Mouse (Mus musculus): ENCODE results near the gene Fam3c. TPM values are rescaled to one million over a fixed set of nuclear protein-coding genes. Genes with fewer than 3 reads are reported as not detected.

The Fam3c gene
- polyA plus RNA-seq, 1 experiment from 2014 or later: 59.9 TPM

DNA sequence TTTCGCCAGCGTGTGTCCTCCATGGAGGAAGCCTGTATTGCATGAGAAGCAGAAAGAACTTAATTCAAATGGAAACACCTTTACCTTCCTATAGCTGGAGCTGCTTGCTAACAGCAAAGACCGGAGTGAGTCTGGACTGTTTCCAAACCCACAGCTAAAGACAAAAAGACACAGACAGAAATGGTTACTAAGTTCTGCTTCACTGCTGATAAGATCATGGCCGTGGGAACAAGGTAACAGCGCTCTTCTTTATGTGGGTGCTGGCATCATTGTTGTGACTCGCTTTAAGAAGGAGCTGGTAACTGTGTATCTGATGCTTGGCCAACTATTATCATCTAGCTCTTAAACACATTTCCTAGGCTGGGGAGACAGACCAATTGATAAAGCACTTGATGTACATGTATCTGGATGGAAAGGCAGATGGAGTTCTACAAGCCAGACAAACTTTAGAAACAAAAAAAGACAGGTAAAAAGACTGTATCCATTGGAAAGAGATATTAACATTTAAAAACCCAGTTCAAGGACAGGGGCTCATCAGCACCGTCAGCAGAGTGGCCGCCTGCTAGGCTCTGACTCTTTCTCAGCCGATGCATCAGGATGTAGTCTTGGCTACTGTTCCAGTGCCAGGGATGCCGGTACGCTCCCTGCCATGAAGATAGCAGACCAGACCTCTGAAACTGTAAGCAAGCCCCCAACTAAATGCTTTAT lies 6.4 kb downstream of the Fam3c start:
- H3K9ac ChIP-seq (ENCODE audit: low read depth, low read length): no peak overlapping the region
- H3K4me3 ChIP-seq (ENCODE audit: low read depth, low read length): no peak overlapping the region
- 88% methylated on average over 11 of the region's 11 CpGs for WGBS
- H3K9me3 ChIP-seq (ENCODE audit: control insufficient read depth): no peaks in the 10 kb centered on the region
- TF ChIP-seq CTCF (IDR thresholded peaks at IDR 0.05; ENCODE audit: low read depth): no peak
- no peak overlapping the region for H3K4me2 ChIP-seq (replicated peaks; ENCODE audit: low read depth)
- H3K27me3 ChIP-seq (replicated peaks; ENCODE audit: control insufficient read depth, insufficient read depth, low read length): no peaks in the 10 kb centered on the region
- H3K27ac ChIP-seq (ENCODE audit: low read depth, low read length): no peak overlapping the region
- ATAC-seq: no peak
- peaks cover 3% of the 10 kb centered on the region; the same call in 1 of the 2 replicates for H3K4me1 ChIP-seq (replicated peaks; ENCODE audit: control insufficient read depth, insufficient read depth, low read length)
- no peaks in the 10 kb centered on the region for H3K36me3 ChIP-seq (ENCODE audit: control insufficient read depth, insufficient read depth)

GRCm38 (mm10) chr6:22348975-22349374 lies 7.1 kb downstream of the Fam3c start:
- Histone ChIP-seq H3K27me3 (replicated peaks; ENCODE audit: control insufficient read depth, insufficient read depth, low read length) (no peaks in the 10 kb centered on the region), H3K4me2 (replicated peaks; ENCODE audit: low read depth) (no peak overlapping the region), H3K9me3 (ENCODE audit: control insufficient read depth) (no peaks in the 10 kb centered on the region), H3K4me1 (replicated peaks; ENCODE audit: control insufficient read depth, insufficient read depth, low read length) (peaks cover 7% of the 10 kb centered on the region), H3K9ac (ENCODE audit: low read depth, low read length) (no peak overlapping the region), H3K27ac (ENCODE audit: low read depth, low read length) (no peak overlapping the region), H3K36me3 (ENCODE audit: control insufficient read depth, insufficient read depth) (no peaks in the 10 kb centered on the region), H3K4me3 (ENCODE audit: low read depth, low read length) (no peak overlapping the region)
- ATAC-seq: no peak
- TF ChIP-seq CTCF (IDR thresholded peaks at IDR 0.05; ENCODE audit: low read depth): no peak
- 94% methylated on average over 3 of the region's 3 CpGs for WGBS

- Histone ChIP-seq H3K4me1 (replicated peaks; ENCODE audit: control insufficient read depth, insufficient read depth, low read length) (peaks cover 10% of the 10 kb centered on the region), H3K27me3 (replicated peaks; ENCODE audit: control insufficient read depth, insufficient read depth, low read length) (no peaks in the 10 kb centered on the region), H3K4me2 (replicated peaks; ENCODE audit: low read depth) (no peak overlapping the region), H3K9me3 (ENCODE audit: control insufficient read depth) (no peaks in the 10 kb centered on the region), H3K27ac (ENCODE audit: low read depth, low read length) (no peak overlapping the region), H3K9ac (ENCODE audit: low read depth, low read length) (no peak overlapping the region), H3K36me3 (ENCODE audit: control insufficient read depth, insufficient read depth) (no peaks in the 10 kb centered on the region), H3K4me3 (ENCODE audit: low read depth, low read length) (no peak overlapping the region)
- 65% methylated on average over 4 of the region's 4 CpGs for WGBS
- no peak for ATAC-seq
- TF ChIP-seq CTCF (IDR thresholded peaks at IDR 0.05; ENCODE audit: low read depth): no peak
Observed at GRCm38 (mm10) chr6:22348130-22348529, 7.9 kb downstream of the Fam3c start.

- TF ChIP-seq CTCF (IDR thresholded peaks at IDR 0.05; ENCODE audit: low read depth): no peak
- no peak for ATAC-seq
- Histone ChIP-seq H3K4me1 (replicated peaks; ENCODE audit: control insufficient read depth, insufficient read depth, low read length) (peaks cover 10% of the 10 kb centered on the region), H3K27ac (ENCODE audit: low read depth, low read length) (no peak overlapping the region), H3K4me3 (ENCODE audit: low read depth, low read length) (no peak overlapping the region), H3K4me2 (replicated peaks; ENCODE audit: low read depth) (no peak overlapping the region), H3K36me3 (ENCODE audit: control insufficient read depth, insufficient read depth) (no peaks in the 10 kb centered on the region), H3K27me3 (replicated peaks; ENCODE audit: control insufficient read depth, insufficient read depth, low read length) (no peaks in the 10 kb centered on the region), H3K9me3 (ENCODE audit: control insufficient read depth) (no peaks in the 10 kb centered on the region), H3K9ac (ENCODE audit: low read depth, low read length) (no peak overlapping the region)
- WGBS: 72% methylated on average over 8 of the region's 8 CpGs
Observed at GRCm38 (mm10) chr6:22347132-22347902, 8.7 kb downstream of the Fam3c start.

DNA sequence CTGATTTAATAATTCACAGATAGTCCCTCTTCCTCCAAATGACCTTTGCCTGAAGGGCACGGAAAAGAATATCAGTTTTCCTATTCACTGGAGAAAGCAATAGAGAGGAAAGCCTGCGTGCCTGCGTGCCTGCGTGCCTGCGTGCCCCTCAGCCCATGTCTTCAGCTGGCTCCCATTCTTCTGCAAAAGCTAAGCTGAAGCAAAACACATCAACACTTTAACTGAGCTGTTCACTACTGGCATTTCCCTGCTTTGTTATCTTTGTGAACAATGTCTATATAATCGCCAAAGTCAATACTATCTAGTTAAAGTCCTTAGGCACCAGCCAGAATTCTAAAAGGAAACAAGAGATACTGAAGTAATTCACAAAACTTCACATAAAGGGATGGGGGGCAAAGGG lies 11.6 kb downstream of the Fam3c start:
- no peak for TF ChIP-seq CTCF (IDR thresholded peaks at IDR 0.05; ENCODE audit: low read depth)
- no peak for ATAC-seq
- H3K27me3 ChIP-seq (replicated peaks; ENCODE audit: control insufficient read depth, insufficient read depth, low read length): no peaks in the 10 kb centered on the region
- no peak overlapping the region for H3K4me3 ChIP-seq (ENCODE audit: low read depth, low read length)
- H3K4me2 ChIP-seq (replicated peaks; ENCODE audit: low read depth): peak overlapping the region; percentile 44
- 25% methylated on average over 6 of the region's 6 CpGs for WGBS
- peak overlapping the region; percentile 57 for H3K27ac ChIP-seq (ENCODE audit: low read depth, low read length)
- H3K4me1 ChIP-seq (replicated peaks; ENCODE audit: control insufficient read depth, insufficient read depth, low read length): peaks cover 7% of the 10 kb centered on the region
- H3K36me3 ChIP-seq (ENCODE audit: control insufficient read depth, insufficient read depth): no peaks in the 10 kb centered on the region
- no peak overlapping the region for H3K9ac ChIP-seq (ENCODE audit: low read depth, low read length)
- no peaks in the 10 kb centered on the region for H3K9me3 ChIP-seq (ENCODE audit: control insufficient read depth)

DNA sequence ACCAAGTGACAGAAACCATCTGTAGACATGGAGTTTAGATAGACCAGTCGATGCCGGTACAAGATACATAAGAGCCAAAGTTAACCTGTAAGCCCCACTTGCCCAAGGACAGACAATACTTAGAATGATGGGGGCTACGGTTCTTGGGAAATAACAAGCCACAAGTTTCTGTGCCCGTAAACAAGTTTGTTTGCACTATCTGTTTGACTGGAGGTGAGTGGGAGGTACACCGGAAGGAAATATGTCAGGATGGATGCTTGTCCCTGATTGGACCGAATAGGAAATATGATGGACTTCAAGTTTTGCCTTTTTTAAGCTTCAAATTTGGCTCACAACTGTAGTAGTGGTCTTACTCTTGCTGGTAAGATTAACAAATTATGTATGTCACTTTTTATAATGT lies 12.3 kb downstream of the Fam3c start:
- Histone ChIP-seq H3K9ac (ENCODE audit: low read depth, low read length) (no peak overlapping the region), H3K4me2 (replicated peaks; ENCODE audit: low read depth) (peak overlapping the region; percentile 44), H3K36me3 (ENCODE audit: control insufficient read depth, insufficient read depth) (no peaks in the 10 kb centered on the region), H3K4me3 (ENCODE audit: low read depth, low read length) (no peak overlapping the region), H3K27me3 (replicated peaks; ENCODE audit: control insufficient read depth, insufficient read depth, low read length) (no peaks in the 10 kb centered on the region), H3K27ac (ENCODE audit: low read depth, low read length) (peak overlapping the region; percentile 57; the same call in 1 of the 2 replicates), H3K9me3 (ENCODE audit: control insufficient read depth) (no peaks in the 10 kb centered on the region), H3K4me1 (replicated peaks; ENCODE audit: control insufficient read depth, insufficient read depth, low read length) (peaks cover 7% of the 10 kb centered on the region)
- 69% methylated on average over 6 of the region's 6 CpGs for WGBS
- TF ChIP-seq CTCF (IDR thresholded peaks at IDR 0.05; ENCODE audit: low read depth): no peak
- no peak for ATAC-seq

Data from intestine, postnatal 0 days (tissue).